Mouse (Mus musculus): ENCODE data around the gene Zbtb39.

GRCm38 (mm10) chr10:127705783-127706182 lies 33.6 kb upstream of the Zbtb39 start:
- TF ChIP-seq CTCF (conservative IDR thresholded peaks at IDR 0.05; ENCODE audit: insufficient read depth, insufficient read length, low read depth, low read length): no peak
- no peak for TF ChIP-seq POLR2A (IDR thresholded peaks at IDR 0.05; ENCODE audit: low read depth, low read length)

All from kidney, adult 2 months (tissue).